Mouse (Mus musculus) thymus, adult 2 months (tissue): Measurements from ENCODE around the gene Adamts18.

Experiments
- CTCF ChIP-seq: fragments of 200-500 bp; IDR thresholded peaks from 2 replicates; pipeline ENCODE4 v1.5.1; 2012; ENCODE audit warnings: mild to moderate bottlenecking, control low read depth, low read length, moderate library complexity, borderline replicate concordance; ENCODE audit not compliant: control insufficient read depth, poor library complexity, insufficient read depth; ENCODE audit errors: extremely low read depth
- POLR2A ChIP-seq: fragments of 200-500 bp; IDR thresholded peaks from 2 replicates; pipeline ENCODE4 v1.6.1; 2012; ENCODE audit warnings: mild to moderate bottlenecking, low read length, control low read depth, moderate library complexity; ENCODE audit not compliant: control insufficient read depth, poor library complexity, insufficient read depth; ENCODE audit errors: extremely low read depth

DNA sequence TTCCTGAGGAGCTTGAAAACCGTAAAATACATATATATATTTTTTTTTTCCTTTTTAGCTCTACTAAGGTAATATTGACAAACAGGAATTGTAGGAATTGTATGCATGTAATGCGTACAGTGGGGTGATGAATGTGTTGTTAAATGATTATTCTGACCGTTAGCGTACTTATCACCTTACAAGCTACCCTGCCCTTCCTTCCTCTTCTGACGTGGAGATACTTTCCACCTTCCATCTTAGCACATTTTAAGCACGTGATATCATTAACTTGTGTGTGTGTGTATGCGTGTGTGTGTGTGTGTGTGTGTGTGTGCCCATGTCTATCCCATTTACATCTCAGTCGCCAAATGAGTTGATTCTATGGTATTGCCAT lies 160.0 kb downstream of the Adamts18 start:
- TF ChIP-seq CTCF (no peak), POLR2A (no peak)
